Mouse (Mus musculus): ENCODE results near the gene Dnm3.
A peak's percentile ranks its signal among the peaks of the same experiment; 100 is the strongest.

Dnm3 gene

GRCm38 (mm10) chr1:162020766-162021165 is 457.1 kb downstream of the Dnm3 start:
- no peak for DNase-seq (ENCODE audit: low spot score in 2 of 2)

GRCm38 (mm10) chr1:162020303-162020731 is 457.5 kb downstream of the Dnm3 start:
- DNase-seq (ENCODE audit: low spot score in 2 of 2) = no peak

GRCm38 (mm10) chr1:162018601-162018977 is 459.2 kb downstream of the Dnm3 start:
- no peak for DNase-seq (ENCODE audit: low spot score in 2 of 2)

GRCm38 (mm10) chr1:162017975-162018600 is 459.7 kb downstream of the Dnm3 start:
- DNase-seq (ENCODE audit: low spot score in 2 of 2) = no peak

- DNase-seq (ENCODE audit: low spot score in 2 of 2) = no peak
Measured at GRCm38 (mm10) chr1:162016982-162017381, 460.9 kb downstream of the Dnm3 start.

GRCm38 (mm10) chr1:162015247-162015862 is 462.5 kb downstream of the Dnm3 start:
- DNase-seq (ENCODE audit: low spot score in 2 of 2) = no peak

GRCm38 (mm10) chr1:162013561-162013960 is 464.3 kb downstream of the Dnm3 start:
- no peak for DNase-seq (ENCODE audit: low spot score in 2 of 2)

GRCm38 (mm10) chr1:162011523-162012245 is 466.1 kb downstream of the Dnm3 start:
- no peak for DNase-seq (ENCODE audit: low spot score in 2 of 2)

- DNase-seq (ENCODE audit: low spot score in 2 of 2) = no peak
Measured at GRCm38 (mm10) chr1:162009086-162009485, 468.7 kb downstream of the Dnm3 start.

- no peak for DNase-seq (ENCODE audit: low spot score in 2 of 2)
Measured at GRCm38 (mm10) chr1:162008631-162009067, 469.2 kb downstream of the Dnm3 start.

GRCm38 (mm10) chr1:162008208-162008607 is 469.6 kb downstream of the Dnm3 start:
- no peak for DNase-seq (ENCODE audit: low spot score in 2 of 2)

GRCm38 (mm10) chr1:162006109-162006508 is 471.7 kb downstream of the Dnm3 start:
- DNase-seq (ENCODE audit: low spot score in 2 of 2) = no peak

- DNase-seq (ENCODE audit: low spot score in 2 of 2) = peak in 1 of 2 experiments; percentile 46
Measured at GRCm38 (mm10) chr1:162004821-162005770, 472.7 kb downstream of the Dnm3 start.

- DNase-seq (ENCODE audit: low spot score in 2 of 2) = no peak
Measured at GRCm38 (mm10) chr1:162004518-162004780, 473.4 kb downstream of the Dnm3 start.

- DNase-seq (ENCODE audit: low spot score in 2 of 2) = no peak
Measured at GRCm38 (mm10) chr1:162003729-162004517, 473.9 kb downstream of the Dnm3 start.

GRCm38 (mm10) chr1:162001328-162001727 is 476.5 kb downstream of the Dnm3 start:
- DNase-seq (ENCODE audit: low spot score in 2 of 2) = no peak

GRCm38 (mm10) chr1:161999882-162000371 is 477.9 kb downstream of the Dnm3 start:
- DNase-seq (ENCODE audit: low spot score in 2 of 2) = no peak

GRCm38 (mm10) chr1:161999338-161999737 is 478.5 kb downstream of the Dnm3 start:
- DNase-seq (ENCODE audit: low spot score in 2 of 2) = no peak

GRCm38 (mm10) chr1:161998781-161999180 is 479.1 kb downstream of the Dnm3 start:
- no peak for DNase-seq (ENCODE audit: low spot score in 2 of 2)

- DNase-seq (ENCODE audit: low spot score in 2 of 2) = no peak
Measured at GRCm38 (mm10) chr1:161992389-161992788, 485.4 kb downstream of the Dnm3 start.

GRCm38 (mm10) chr1:161991846-161992245 is 486.0 kb downstream of the Dnm3 start:
- DNase-seq (ENCODE audit: low spot score in 2 of 2) = no peak

Measured in urinary bladder, postnatal 4 days (tissue).